Mouse (Mus musculus) embryonic fibroblast, embryonic 13.5 days (primary cell): ENCODE results near the gene Dctn1.

Experiments
- CTCF ChIP-seq: IDR thresholded peaks from 2 replicates; pipeline ENCODE4 v1.5.1; 2011; ENCODE audit warnings: mild to moderate bottlenecking, control low read depth, low read length, moderate library complexity, borderline replicate concordance; ENCODE audit not compliant: insufficient read depth
- POLR2A ChIP-seq: IDR thresholded peaks from 2 replicates; pipeline ENCODE4 v1.6.1; 2011; ENCODE audit warnings: low read depth, mild to moderate bottlenecking, control low read depth, low read length, moderate library complexity

DNA sequence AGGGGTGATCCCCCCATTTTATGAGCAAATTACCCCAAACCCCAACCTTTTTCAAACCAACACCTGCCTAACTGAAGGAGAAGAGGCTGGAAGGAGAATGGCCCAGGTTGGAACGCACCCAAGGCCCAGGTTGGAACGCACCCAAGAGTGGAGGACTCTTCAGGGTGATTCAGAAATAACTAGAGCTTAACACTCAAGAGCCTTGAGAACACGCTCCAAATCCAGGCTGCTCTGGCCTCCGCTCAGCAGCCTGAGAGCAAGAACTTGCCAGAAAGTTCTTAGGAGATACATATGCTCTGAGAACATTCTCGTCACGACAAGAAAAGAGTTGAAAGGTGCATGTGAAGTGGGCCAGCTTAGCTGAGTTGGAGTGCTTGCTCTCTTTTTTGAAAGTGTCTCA is 79.4 kb downstream of the Dctn1 start:
- TF ChIP-seq CTCF (no peak), POLR2A (no peak)
